Mouse (Mus musculus) CD4-positive, CD25-positive, alpha-beta regulatory T cell, adult 2 months (primary cell): ENCODE data around the gene Far1.

Experiments
- DNase-seq: peaks from one replicate; pipeline ENCODE4 v3.0.0-alpha.2; 2012; ENCODE audit warnings: low read depth, low spot score

Gene Far1

GRCm38 (mm10) chr7:113571121-113571520 lies 57.5 kb downstream of the Far1 start:
- no peak for DNase-seq

DNA sequence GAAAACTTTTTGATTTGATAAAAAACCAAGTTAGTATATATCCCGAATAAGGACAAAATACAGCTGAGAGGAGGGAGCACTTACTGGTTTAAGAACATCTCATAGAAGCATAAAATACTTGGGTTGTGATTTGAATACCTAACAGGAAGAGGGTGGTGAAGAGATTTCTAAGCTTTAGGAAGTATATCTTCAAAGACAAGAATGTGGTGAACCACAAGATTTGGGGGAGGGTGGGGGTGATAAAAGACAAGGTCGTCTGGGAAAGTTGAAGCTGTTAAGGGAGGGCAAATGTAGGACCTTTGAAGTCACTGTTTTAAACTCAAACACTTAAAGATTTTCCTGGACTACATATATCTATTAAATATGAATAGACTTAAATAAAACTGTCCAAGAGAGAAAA lies 59.1 kb downstream of the Far1 start:
- DNase-seq: peak; percentile 57

GRCm38 (mm10) chr7:113582111-113582510 lies 68.5 kb downstream of the Far1 start:
- no peak for DNase-seq

GRCm38 (mm10) chr7:113589211-113589610 lies 75.6 kb downstream of the Far1 start:
- DNase-seq: no peak

GRCm38 (mm10) chr7:113590330-113590729 lies 76.7 kb downstream of the Far1 start:
- DNase-seq: no peak

DNA sequence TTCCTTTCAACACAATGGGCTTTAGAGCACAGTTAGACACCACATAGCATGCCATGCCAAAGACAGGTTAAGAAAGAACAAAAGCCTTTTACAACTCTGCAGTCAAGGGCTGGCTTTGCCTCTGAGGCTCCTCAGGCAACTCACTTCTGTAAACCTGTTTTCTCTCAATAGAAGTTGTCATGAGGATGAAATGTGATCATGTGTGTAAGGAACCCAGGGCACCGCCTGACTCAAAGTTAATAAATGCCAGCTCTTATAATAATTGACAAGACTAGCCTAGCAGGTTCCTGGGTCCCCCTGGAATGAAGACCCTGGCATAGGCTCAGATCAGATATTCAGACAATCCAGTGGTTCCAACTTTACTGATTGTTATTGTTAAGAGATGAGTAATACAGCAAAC lies 77.5 kb downstream of the Far1 start:
- DNase-seq: no peak

DNA sequence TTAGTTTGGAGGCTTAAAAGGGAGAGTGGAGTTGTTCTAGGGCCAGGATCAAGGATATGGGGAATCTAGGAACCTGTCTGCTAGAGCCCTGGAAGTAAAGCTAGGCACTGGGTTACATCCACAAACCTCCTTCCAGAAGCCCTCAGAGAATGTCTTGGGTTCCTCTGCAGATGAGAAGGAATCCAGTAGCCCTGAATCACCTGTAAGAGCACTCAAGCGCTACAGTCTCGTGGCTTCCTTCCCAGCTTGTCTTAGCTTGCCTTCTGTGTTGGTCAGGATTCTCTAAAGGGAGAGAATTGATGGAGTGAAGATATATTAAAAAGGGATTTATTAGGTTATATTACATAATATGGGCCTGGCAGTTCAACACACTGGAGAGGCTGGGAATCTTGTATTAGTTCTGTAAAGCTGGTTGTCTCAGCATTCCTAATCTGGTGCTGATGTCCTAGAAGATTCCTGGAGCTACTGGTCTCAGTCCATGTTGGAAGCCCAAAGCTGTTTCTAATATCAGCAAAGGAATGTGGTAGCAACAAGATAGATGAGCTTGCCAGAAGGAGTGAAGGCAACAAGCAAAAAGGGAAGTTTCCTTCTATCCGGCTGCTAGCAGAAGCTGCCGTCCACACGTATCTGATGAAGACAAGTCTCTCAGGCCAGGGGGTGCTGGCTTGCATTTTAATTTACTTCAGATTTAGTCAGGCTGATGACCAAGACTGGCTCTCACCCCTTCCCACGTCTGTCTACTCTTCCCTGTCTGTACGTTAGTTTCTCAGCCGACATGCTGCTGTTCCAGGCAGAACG lies 78.1 kb downstream of the Far1 start:
- no peak for DNase-seq

DNA sequence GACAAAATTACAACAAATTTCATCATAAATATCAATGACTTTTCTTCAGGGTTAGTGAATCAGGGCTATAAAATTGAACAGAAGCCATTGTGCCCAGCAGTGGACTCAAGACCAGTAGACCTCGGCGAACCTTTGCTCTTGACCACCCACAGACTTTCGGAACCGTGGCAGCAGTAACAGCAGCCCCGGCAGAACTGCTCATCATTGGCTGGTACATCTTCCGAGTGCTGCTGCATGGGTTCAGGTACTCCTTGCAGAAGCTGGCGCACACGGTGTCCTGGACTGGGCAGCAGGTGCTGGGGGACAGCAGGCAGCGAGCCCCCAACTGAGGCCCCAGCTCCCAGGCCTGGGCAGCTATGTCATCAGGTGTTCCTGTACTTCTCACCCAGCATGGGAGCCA lies 79.1 kb downstream of the Far1 start:
- DNase-seq: no peak

DNA sequence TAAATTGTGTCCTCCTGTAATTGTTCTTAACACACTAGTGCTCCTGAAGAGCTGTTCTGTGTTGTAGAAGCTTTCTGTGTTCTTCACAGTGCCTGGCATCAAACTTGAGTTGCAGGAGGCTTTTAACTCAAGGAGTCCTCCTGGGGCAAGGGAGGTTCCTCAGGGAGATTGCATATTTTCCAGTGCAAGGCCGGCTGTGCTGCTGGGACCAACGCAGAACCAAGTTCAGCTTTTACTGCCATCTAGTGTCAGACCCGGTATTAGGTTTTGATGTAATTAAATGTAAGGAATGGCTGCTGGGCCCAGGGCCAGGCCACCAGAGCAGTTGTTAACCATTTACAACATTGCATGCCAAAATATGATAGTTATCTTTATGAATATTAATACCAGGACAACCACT lies 80.7 kb downstream of the Far1 start:
- peak; percentile 78 for DNase-seq

DNA sequence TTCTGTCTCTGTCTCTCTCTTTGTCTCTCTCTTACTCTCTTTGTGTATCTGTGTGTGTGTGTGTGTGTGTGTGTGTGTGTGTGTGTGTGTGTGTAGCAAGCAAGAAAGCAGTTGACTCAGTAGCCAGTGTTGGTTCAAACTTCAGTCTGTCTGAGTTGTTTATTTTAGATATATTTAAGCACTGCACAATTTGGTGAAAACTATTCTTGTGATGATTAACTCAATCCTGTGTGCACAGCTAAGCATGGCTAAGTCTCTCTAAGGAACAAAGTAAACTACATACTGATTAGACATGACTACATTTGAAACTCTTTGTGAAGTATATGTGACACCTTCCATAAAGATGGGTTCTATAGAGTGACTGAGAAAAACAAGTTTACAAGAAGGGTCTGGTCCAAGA lies 83.6 kb downstream of the Far1 start:
- no peak for DNase-seq

DNA sequence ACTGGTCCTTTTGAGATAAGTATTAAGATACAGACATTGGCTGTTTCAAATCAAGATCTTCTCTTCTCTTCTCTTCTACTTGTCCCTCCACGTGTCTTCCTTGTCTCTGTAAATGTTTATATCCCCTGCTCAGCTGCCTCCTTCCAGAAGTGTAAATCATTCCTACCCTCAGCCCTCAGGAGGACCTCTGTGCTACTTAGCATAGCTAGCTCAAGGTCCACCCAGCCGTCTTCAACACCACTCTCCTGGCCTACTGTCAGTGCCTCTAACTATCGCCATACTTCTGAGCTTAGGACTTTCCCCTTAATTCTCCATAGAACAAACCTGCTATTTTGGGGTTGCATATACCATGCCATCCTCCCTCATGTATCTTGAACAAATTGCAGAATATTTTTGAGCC lies 88.2 kb downstream of the Far1 start:
- DNase-seq: no peak

DNA sequence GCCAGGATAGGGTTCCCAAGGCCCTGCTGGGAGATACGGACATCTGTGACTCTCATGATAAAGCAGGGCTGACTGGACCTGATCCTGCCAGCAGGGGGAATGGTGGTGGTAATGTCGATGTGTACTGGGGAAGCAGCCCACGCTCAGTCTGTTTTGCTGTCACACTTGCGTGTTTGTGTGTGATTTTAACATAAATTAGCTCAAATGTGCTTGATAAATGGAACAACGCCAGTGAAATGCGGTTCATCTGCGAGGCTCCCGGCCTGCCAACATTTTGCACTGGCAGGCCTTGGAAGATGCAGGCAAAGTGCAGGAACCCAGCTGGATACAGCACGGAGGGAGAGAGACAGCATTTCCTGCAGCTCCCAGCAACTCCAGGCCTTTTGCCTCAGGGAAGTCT lies 94.3 kb downstream of the Far1 start:
- DNase-seq: no peak

DNA sequence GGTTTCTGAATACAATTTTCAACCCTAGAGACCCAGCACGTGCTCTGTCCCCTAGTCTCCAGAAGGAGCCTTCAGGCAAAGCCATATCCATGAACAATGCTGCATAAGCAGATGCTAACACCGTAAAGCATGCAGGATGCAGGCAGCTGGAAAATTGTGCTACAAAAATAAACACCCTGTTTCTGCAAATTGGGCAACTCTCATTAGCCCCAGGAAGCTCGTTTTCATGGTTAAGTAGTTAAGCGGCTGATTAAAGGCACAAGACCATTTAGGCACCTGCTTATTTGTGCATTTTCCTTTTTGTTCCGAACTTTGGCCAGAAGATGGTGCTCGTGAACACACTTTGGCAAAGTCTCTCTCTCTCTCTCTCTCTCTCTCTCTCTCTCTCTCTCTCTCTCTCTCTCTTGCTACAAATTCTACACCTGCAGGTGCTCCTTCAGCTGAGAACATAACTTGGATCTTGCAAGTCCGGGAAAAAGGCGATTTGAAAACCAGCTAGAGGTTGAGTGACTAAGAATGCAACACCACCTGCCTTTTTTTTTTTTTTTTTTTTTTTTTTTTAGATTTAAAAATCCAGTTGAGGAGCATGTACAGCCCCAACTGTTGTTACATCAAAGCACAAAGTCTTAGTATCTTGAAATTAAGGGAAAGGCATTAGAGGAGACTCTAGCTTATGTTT lies 95.5 kb downstream of the Far1 start:
- DNase-seq: peak; percentile 65

- no peak for DNase-seq
Measured at GRCm38 (mm10) chr7:113612628-113613027, 99.0 kb downstream of the Far1 start.

- DNase-seq: no peak
Measured at GRCm38 (mm10) chr7:113614198-113614927, 100.7 kb downstream of the Far1 start.

GRCm38 (mm10) chr7:113619166-113619565 lies 105.5 kb downstream of the Far1 start:
- DNase-seq: no peak

DNA sequence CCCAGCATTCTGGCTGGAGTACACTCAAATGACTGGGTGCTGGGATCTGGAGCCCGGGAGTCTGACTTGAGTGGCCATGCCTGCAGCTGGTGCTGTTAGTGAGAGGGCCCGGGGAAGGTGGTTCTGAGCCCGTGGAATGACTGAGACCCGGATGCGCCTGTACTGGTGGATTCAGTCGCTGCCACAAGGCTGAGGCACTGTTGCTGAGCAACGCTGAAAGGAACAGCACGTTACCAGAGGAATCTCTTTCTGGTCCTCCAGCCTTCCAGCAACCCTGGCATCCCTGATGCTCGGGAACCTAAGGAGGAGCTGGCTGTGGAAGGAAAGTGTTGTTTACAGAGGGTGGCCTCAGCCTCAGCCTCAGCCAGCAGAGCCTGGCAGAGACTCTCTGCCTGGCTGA lies 106.1 kb downstream of the Far1 start:
- DNase-seq: no peak
